Comparison of ENCODE assay signal across 11 mouse cellular contexts in the genomic region with DNA sequence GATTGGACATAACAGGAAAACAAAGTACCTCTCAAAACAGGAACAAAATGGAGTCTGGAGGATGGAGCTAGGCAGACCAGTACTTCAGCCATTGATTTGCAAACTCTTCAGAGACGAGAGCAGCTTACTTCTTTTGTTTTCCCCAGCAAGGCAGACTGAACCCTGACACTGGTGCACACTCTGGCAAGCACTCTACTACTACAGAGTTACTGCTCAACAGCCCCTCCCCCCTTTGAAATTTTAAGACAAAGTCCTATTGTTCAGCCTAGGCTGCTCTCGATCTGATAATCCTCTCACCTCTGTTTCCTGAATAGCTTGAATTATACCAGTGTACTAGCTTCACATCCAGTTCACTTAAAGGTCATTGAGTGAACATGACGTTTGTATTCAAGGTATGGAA. TPM values are rescaled to one million over a fixed set of nuclear protein-coding genes. Genes with fewer than 3 reads are reported as not detected.
DNase-seq lines count a peak whose midpoint lies in the region; ATAC-seq lines count a peak whose summit lies in the region.
"Had no signal": no experiment of that assay in that cellular context is flagged by ENCODE, and none has a peak within 500 bp of the region (broad histone marks: within the 10 kb centered on the region; RNA-seq: fewer than 3 reads in every experiment).

No protein-coding gene starts in this region.

- no peak overlapping the region for H3K4me2 ChIP-seq in limb, embryonic 11.5 days (ENCODE audit: low read depth, severe bottlenecking)
- no peak overlapping the region for H3K4me2 ChIP-seq in forebrain, embryonic 12.5 days
- H3K4me2 ChIP-seq in midbrain, embryonic 15.5 days, result no peak overlapping the region
- H3K4me2 ChIP-seq: heart, embryonic 15.5 days had no signal

- no peaks in the 10 kb centered on the region for H3K27me3 ChIP-seq in limb, embryonic 11.5 days (ENCODE audit: control insufficient read depth, insufficient read depth, low read length)
- H3K27me3 ChIP-seq in limb, embryonic 10.5 days (ENCODE audit: low read depth, poor library complexity, severe bottlenecking), result no peaks in the 10 kb centered on the region
- no peaks in the 10 kb centered on the region for H3K27me3 ChIP-seq in forebrain, embryonic 12.5 days
- H3K27me3 ChIP-seq in midbrain, embryonic 15.5 days (replicated peaks), result no peaks in the 10 kb centered on the region
- H3K27me3 ChIP-seq: heart, embryonic 15.5 days had no signal

- ATAC-seq in limb, embryonic 11.5 days (ENCODE audit: insufficient number of reproducible peaks, low FRiP score, low TSS enrichment, low read depth), result peak; percentile 77; the same call in 1 of the 2 replicates
- peak; percentile 81 for ATAC-seq in forebrain, embryonic 12.5 days (ENCODE audit: low FRiP score)
- peak; percentile 56; the same call in 1 of the 2 replicates for ATAC-seq in midbrain, embryonic 15.5 days (replicated peaks)

- H3K4me3 ChIP-seq in limb, embryonic 11.5 days (ENCODE audit: low read depth, low read length), result no peak overlapping the region
- no peak overlapping the region for H3K4me3 ChIP-seq in limb, embryonic 10.5 days
- H3K4me3 ChIP-seq in forebrain, embryonic 12.5 days (replicated peaks), result no peak overlapping the region
- no peak overlapping the region for H3K4me3 ChIP-seq in midbrain, embryonic 15.5 days
- H3K4me3 ChIP-seq: heart, embryonic 15.5 days had no signal

- no peak for DNase-seq in limb, embryonic 11.5 days (ENCODE audit: low spot score)
- no peak for DNase-seq in limb, embryonic 10.5 days (ENCODE audit: low spot score)
- DNase-seq in ZHBTc4 (ENCODE audit: low read depth, low spot score), result peak; percentile 77
- no peak for DNase-seq in right cerebral cortex, postnatal 10 days (ENCODE audit: low spot score in 2 of 2)
- DNase-seq in urinary bladder, adult 18-20 months (ENCODE audit: low spot score in 2 of 2), result no peak
- no peak for DNase-seq in left cerebral cortex, adult 9 months (ENCODE audit: low spot score in 2 of 2)
- DNase-seq: kidney, adult 9 months had no signal

- H3K36me3 ChIP-seq in limb, embryonic 11.5 days (ENCODE audit: control insufficient read depth, insufficient read depth, low read length), result no peaks in the 10 kb centered on the region
- H3K36me3 ChIP-seq in limb, embryonic 10.5 days, result no peaks in the 10 kb centered on the region
- no peaks in the 10 kb centered on the region for H3K36me3 ChIP-seq in forebrain, embryonic 12.5 days (replicated peaks)
- no peaks in the 10 kb centered on the region for H3K36me3 ChIP-seq in midbrain, embryonic 15.5 days (replicated peaks)
- H3K36me3 ChIP-seq: heart, embryonic 15.5 days had no signal

- H3K4me1 ChIP-seq in limb, embryonic 11.5 days (ENCODE audit: control insufficient read depth, insufficient read depth, low read length), result no peaks in the 10 kb centered on the region
- H3K4me1 ChIP-seq in limb, embryonic 10.5 days, result no peaks in the 10 kb centered on the region
- peaks cover 6% of the 10 kb centered on the region for H3K4me1 ChIP-seq in forebrain, embryonic 12.5 days
- no peaks in the 10 kb centered on the region; the same call in 1 of the 2 replicates for H3K4me1 ChIP-seq in midbrain, embryonic 15.5 days
- H3K4me1 ChIP-seq: heart, embryonic 15.5 days had no signal

- H3K27ac ChIP-seq in limb, embryonic 11.5 days (replicated peaks; ENCODE audit: low read depth, low read length), result no peak overlapping the region
- H3K27ac ChIP-seq in limb, embryonic 10.5 days, result no peak overlapping the region
- H3K27ac ChIP-seq in forebrain, embryonic 12.5 days, result no peak overlapping the region
- no peak overlapping the region for H3K27ac ChIP-seq in midbrain, embryonic 15.5 days
- H3K27ac ChIP-seq: heart, embryonic 15.5 days had no signal

- H3K9ac ChIP-seq in limb, embryonic 11.5 days (ENCODE audit: low read length), result no peak overlapping the region
- H3K9ac ChIP-seq in forebrain, embryonic 12.5 days, result no peak overlapping the region
- H3K9ac ChIP-seq in midbrain, embryonic 15.5 days, result no peak overlapping the region
- H3K9ac ChIP-seq: heart, embryonic 15.5 days had no signal

- H3K9me3 ChIP-seq in limb, embryonic 11.5 days (ENCODE audit: control insufficient read depth, low read length), result no peaks in the 10 kb centered on the region
- no peaks in the 10 kb centered on the region for H3K9me3 ChIP-seq in limb, embryonic 10.5 days (replicated peaks)
- no peaks in the 10 kb centered on the region for H3K9me3 ChIP-seq in forebrain, embryonic 12.5 days
- H3K9me3 ChIP-seq in midbrain, embryonic 15.5 days, result no peaks in the 10 kb centered on the region
- H3K9me3 ChIP-seq: heart, embryonic 15.5 days had no signal

- WGBS in limb, embryonic 11.5 days, result 44% methylated on average over 3 of the region's 3 CpGs
- WGBS in limb, embryonic 10.5 days, result 47% methylated on average over 3 of the region's 3 CpGs
- WGBS in forebrain, embryonic 12.5 days, result 0% methylated on average over 3 of the region's 3 CpGs
- 9% methylated on average over 3 of the region's 3 CpGs for WGBS in midbrain, embryonic 15.5 days

RNA-seq across cellular contexts. Expression of gene Syndig1, which starts 30.4 kb away (rescaled TPM):
- 1.4 and 2.1 TPM in 2 replicates for polyA plus RNA-seq in limb, embryonic 11.5 days (2014; fragmentation: Nextera tagmentation; extraction: Ambion mirVana)
- 1.2 and 2.1 TPM in 2 replicates for polyA plus RNA-seq in limb, embryonic 10.5 days (2016; fragmentation: Nextera tagmentation; extraction: Ambion mirVana)
- polyA plus RNA-seq in forebrain, embryonic 12.5 days (2016; fragmentation: Nextera tagmentation; extraction: Ambion mirVana), result 8.1 and 8.6 TPM in 2 replicates
- polyA plus RNA-seq in midbrain, embryonic 15.5 days (2015; fragmentation: Nextera tagmentation; extraction: Ambion mirVana), result 21.2 and 21.5 TPM in 2 replicates

RNA-seq across cellular contexts. Expression of gene C530025M09Rik, which starts 32.4 kb away (rescaled TPM):
- polyA plus RNA-seq in limb, embryonic 11.5 days (2014; fragmentation: Nextera tagmentation; extraction: Ambion mirVana), result not detected in 2 replicates
- polyA plus RNA-seq in limb, embryonic 10.5 days (2016; fragmentation: Nextera tagmentation; extraction: Ambion mirVana), result 0.30 TPM in 1 of 2 replicates, not detected in the other
- 0.42 and 0.89 TPM in 2 replicates for polyA plus RNA-seq in forebrain, embryonic 12.5 days (2016; fragmentation: Nextera tagmentation; extraction: Ambion mirVana)
- 1.00 and 1.3 TPM in 2 replicates for polyA plus RNA-seq in midbrain, embryonic 15.5 days (2015; fragmentation: Nextera tagmentation; extraction: Ambion mirVana)
- polyA plus RNA-seq: heart, embryonic 15.5 days; liver, embryonic 16.5 days had no signal
